Mouse (Mus musculus): ENCODE results near the gene Uaca. TPM values are rescaled to one million over a fixed set of nuclear protein-coding genes. Genes with fewer than 3 reads are reported as not detected.

The Uaca gene
- polyA plus RNA-seq, 2 experiments = 13.2 to 23.5 TPM

- no peaks in the 10 kb centered on the region for H3K4me1 ChIP-seq (ENCODE audit: control insufficient read depth, insufficient read depth, low read length)
- H3K9me3 ChIP-seq (ENCODE audit: control insufficient read depth, low read length) = no peaks in the 10 kb centered on the region
- DNase-seq (ENCODE audit: low spot score) (peak; percentile 65), ATAC-seq (ENCODE audit: low FRiP score, low read depth) (no peak)
- no peaks in the 10 kb centered on the region for H3K36me3 ChIP-seq (ENCODE audit: control insufficient read depth, insufficient read depth, low read length)
- no peak for TF ChIP-seq POLR2A (IDR thresholded peaks at IDR 0.05; ENCODE audit: borderline replicate concordance, extremely low read depth, insufficient read depth, insufficient read length)
- H3K4me3 ChIP-seq (replicated peaks; ENCODE audit: low read length) = no peak overlapping the region
- no peak overlapping the region for H3K27ac ChIP-seq (replicated peaks; ENCODE audit: low read depth, low read length)
- no peak overlapping the region for H3K4me2 ChIP-seq (replicated peaks; ENCODE audit: low read depth, low read length, severe bottlenecking)
- no peak overlapping the region for H3K9ac ChIP-seq (ENCODE audit: low read depth, low read length, severe bottlenecking)
- 13% methylated on average over 1 of the region's 1 CpGs for WGBS
- no peaks in the 10 kb centered on the region for H3K27me3 ChIP-seq (ENCODE audit: control insufficient read depth, insufficient read depth, low read length)
These were observed 25.0 kb downstream of the Uaca start for GRCm38 (mm10) chr9:60819340-60819739.

- ATAC-seq (ENCODE audit: low FRiP score, low read depth) (no peak), DNase-seq (ENCODE audit: low spot score) (no peak)
- H3K36me3 ChIP-seq (ENCODE audit: control insufficient read depth, insufficient read depth, low read length) = no peaks in the 10 kb centered on the region
- 79% methylated on average over 4 of the region's 4 CpGs for WGBS
- H3K27ac ChIP-seq (replicated peaks; ENCODE audit: low read depth, low read length) = no peak overlapping the region
- no peaks in the 10 kb centered on the region for H3K9me3 ChIP-seq (ENCODE audit: control insufficient read depth, low read length)
- no peak for TF ChIP-seq POLR2A (IDR thresholded peaks at IDR 0.05; ENCODE audit: borderline replicate concordance, extremely low read depth, insufficient read depth, insufficient read length)
- H3K27me3 ChIP-seq (ENCODE audit: control insufficient read depth, insufficient read depth, low read length) = no peaks in the 10 kb centered on the region
- H3K4me2 ChIP-seq (replicated peaks; ENCODE audit: low read depth, low read length, severe bottlenecking) = no peak overlapping the region
- no peak overlapping the region for H3K9ac ChIP-seq (ENCODE audit: low read depth, low read length, severe bottlenecking)
- no peak overlapping the region for H3K4me3 ChIP-seq (replicated peaks; ENCODE audit: low read length)
- no peaks in the 10 kb centered on the region for H3K4me1 ChIP-seq (ENCODE audit: control insufficient read depth, insufficient read depth, low read length)
These were observed 27.2 kb downstream of the Uaca start for GRCm38 (mm10) chr9:60821501-60821900.

- no peak overlapping the region for H3K9ac ChIP-seq (ENCODE audit: low read depth, low read length, severe bottlenecking)
- H3K27me3 ChIP-seq (ENCODE audit: control insufficient read depth, insufficient read depth, low read length) = no peaks in the 10 kb centered on the region
- H3K4me2 ChIP-seq (replicated peaks; ENCODE audit: low read depth, low read length, severe bottlenecking) = no peak overlapping the region
- DNase-seq (ENCODE audit: low spot score) (no peak), ATAC-seq (ENCODE audit: low FRiP score, low read depth) (no peak)
- TF ChIP-seq POLR2A (IDR thresholded peaks at IDR 0.05; ENCODE audit: borderline replicate concordance, extremely low read depth, insufficient read depth, insufficient read length) = no peak
- no peak overlapping the region for H3K27ac ChIP-seq (replicated peaks; ENCODE audit: low read depth, low read length)
- no peak overlapping the region for H3K4me3 ChIP-seq (replicated peaks; ENCODE audit: low read length)
- 77% methylated on average over 6 of the region's 6 CpGs for WGBS
- no peaks in the 10 kb centered on the region for H3K36me3 ChIP-seq (ENCODE audit: control insufficient read depth, insufficient read depth, low read length)
- H3K9me3 ChIP-seq (ENCODE audit: control insufficient read depth, low read length) = no peaks in the 10 kb centered on the region
- H3K4me1 ChIP-seq (ENCODE audit: control insufficient read depth, insufficient read depth, low read length) = no peaks in the 10 kb centered on the region
These were observed 28.3 kb downstream of the Uaca start for GRCm38 (mm10) chr9:60822681-60823080.

- Histone ChIP-seq H3K27me3 (ENCODE audit: control insufficient read depth, insufficient read depth, low read length) (no peaks in the 10 kb centered on the region), H3K4me2 (replicated peaks; ENCODE audit: low read depth, low read length, severe bottlenecking) (no peak overlapping the region), H3K4me1 (ENCODE audit: control insufficient read depth, insufficient read depth, low read length) (no peaks in the 10 kb centered on the region), H3K9me3 (ENCODE audit: control insufficient read depth, low read length) (no peaks in the 10 kb centered on the region), H3K4me3 (replicated peaks; ENCODE audit: low read length) (no peak overlapping the region), H3K36me3 (ENCODE audit: control insufficient read depth, insufficient read depth, low read length) (no peaks in the 10 kb centered on the region), H3K27ac (replicated peaks; ENCODE audit: low read depth, low read length) (no peak overlapping the region), H3K9ac (ENCODE audit: low read depth, low read length, severe bottlenecking) (no peak overlapping the region)
- 93% methylated on average over 7 of the region's 7 CpGs for WGBS
- ATAC-seq (ENCODE audit: low FRiP score, low read depth) = no peak
- no peak for DNase-seq (ENCODE audit: low spot score)
- TF ChIP-seq POLR2A (IDR thresholded peaks at IDR 0.05; ENCODE audit: borderline replicate concordance, extremely low read depth, insufficient read depth, insufficient read length) = no peak
These were observed 31.2 kb downstream of the Uaca start for GRCm38 (mm10) chr9:60825506-60825905.

GRCm38 (mm10) chr9:60826759-60827158 lies 32.4 kb downstream of the Uaca start:
- H3K4me1 ChIP-seq (ENCODE audit: control insufficient read depth, insufficient read depth, low read length) = 0 out of 2 replicates have a peak, but pooled peaks cover 4% of the 10 kb centered on the region
- no peaks in the 10 kb centered on the region for H3K9me3 ChIP-seq (ENCODE audit: control insufficient read depth, low read length)
- WGBS = 80% methylated on average over 7 of the region's 7 CpGs
- H3K9ac ChIP-seq (ENCODE audit: low read depth, low read length, severe bottlenecking) = no peak overlapping the region
- H3K36me3 ChIP-seq (ENCODE audit: control insufficient read depth, insufficient read depth, low read length) = no peaks in the 10 kb centered on the region
- no peak for ATAC-seq (ENCODE audit: low FRiP score, low read depth)
- no peak for TF ChIP-seq POLR2A (IDR thresholded peaks at IDR 0.05; ENCODE audit: borderline replicate concordance, extremely low read depth, insufficient read depth, insufficient read length)
- H3K4me3 ChIP-seq (replicated peaks; ENCODE audit: low read length) = no peak overlapping the region
- DNase-seq (ENCODE audit: low spot score) = no peak
- H3K4me2 ChIP-seq (replicated peaks; ENCODE audit: low read depth, low read length, severe bottlenecking) = no peak overlapping the region
- no peak overlapping the region for H3K27ac ChIP-seq (replicated peaks; ENCODE audit: low read depth, low read length)
- no peaks in the 10 kb centered on the region for H3K27me3 ChIP-seq (ENCODE audit: control insufficient read depth, insufficient read depth, low read length)

- Histone ChIP-seq H3K9ac (ENCODE audit: low read depth, low read length, severe bottlenecking) (no peak overlapping the region), H3K4me2 (replicated peaks; ENCODE audit: low read depth, low read length, severe bottlenecking) (no peak overlapping the region), H3K4me1 (ENCODE audit: control insufficient read depth, insufficient read depth, low read length) (0 out of 2 replicates have a peak, but pooled peaks cover 4% of the 10 kb centered on the region), H3K9me3 (ENCODE audit: control insufficient read depth, low read length) (no peaks in the 10 kb centered on the region), H3K36me3 (ENCODE audit: control insufficient read depth, insufficient read depth, low read length) (no peaks in the 10 kb centered on the region), H3K27ac (replicated peaks; ENCODE audit: low read depth, low read length) (no peak overlapping the region), H3K4me3 (replicated peaks; ENCODE audit: low read length) (no peak overlapping the region), H3K27me3 (ENCODE audit: control insufficient read depth, insufficient read depth, low read length) (no peaks in the 10 kb centered on the region)
- DNase-seq (ENCODE audit: low spot score) (no peak), ATAC-seq (ENCODE audit: low FRiP score, low read depth) (no peak)
- 79% methylated on average over 2 of the region's 2 CpGs for WGBS
- no peak for TF ChIP-seq POLR2A (IDR thresholded peaks at IDR 0.05; ENCODE audit: borderline replicate concordance, extremely low read depth, insufficient read depth, insufficient read length)
These were observed 33.9 kb downstream of the Uaca start for GRCm38 (mm10) chr9:60828196-60828595.

All from limb, embryonic 14.5 days (tissue).